Mouse (Mus musculus) myocyte (in vitro differentiated cells): ENCODE measurements around the gene Il2. TPM values are rescaled to one million over a fixed set of nuclear protein-coding genes. Genes with fewer than 3 reads are reported as not detected.

Experiments
- H3K27me3 ChIP-seq: one replicate; pipeline ENCODE4 v1.6.1; 2011; ENCODE audit not compliant: control insufficient read depth, insufficient read depth, insufficient read length
- H3K36me3 ChIP-seq: one replicate; pipeline ENCODE4 v1.6.1; 2011; ENCODE audit not compliant: control insufficient read depth, insufficient read depth
- H3K4me2 ChIP-seq: one replicate; pipeline ENCODE4 v1.6.1; 2011; ENCODE audit warnings: low read depth, control low read depth
- H3K4me3 ChIP-seq: one replicate; pipeline ENCODE4 v1.5.1; 2011; ENCODE audit warnings: mild to moderate bottlenecking, control low read depth, moderate library complexity
- H3K79me2 ChIP-seq: one replicate; pipeline ENCODE4 v1.6.1; 2011; ENCODE audit not compliant: control insufficient read depth, insufficient read depth
- H3ac ChIP-seq: one replicate; pipeline ENCODE4 v1.6.1; 2011; ENCODE audit not compliant: control insufficient read depth, insufficient read length
- CEBPB ChIP-seq: IDR thresholded peaks from 2 replicates; pipeline ENCODE4 v1.6.1; 2011; ENCODE audit warnings: mild to moderate bottlenecking, moderate library complexity; ENCODE audit not compliant: poor library complexity, insufficient read depth, severe bottlenecking
- E2F4 ChIP-seq: IDR thresholded peaks from one replicate; pipeline ENCODE4 v1.6.1; 2011; ENCODE audit warnings: mild to moderate bottlenecking, control low read depth, moderate library complexity; ENCODE audit not compliant: insufficient read depth
- MAX ChIP-seq: IDR thresholded peaks from one replicate; pipeline ENCODE4 v1.6.1; 2011; ENCODE audit warnings: low read depth, mild to moderate bottlenecking, control low read depth
- MYOD1 ChIP-seq, 3 experiments: IDR thresholded peaks; one replicate each; pipeline ENCODE4 v1.6.1; 2011; ENCODE audit warnings: control low read depth in 2 of 3, low read depth in 2 of 3, mild to moderate bottlenecking in 2 of 3, moderate library complexity in 1 of 3; ENCODE audit not compliant: insufficient read length in 2 of 3, control insufficient read depth in 1 of 3
- MYOG ChIP-seq, 3 experiments: IDR thresholded peaks; one replicate each; pipeline ENCODE4 v1.6.1; 2011; ENCODE audit warnings: control low read depth in 2 of 3, low read depth in 2 of 3, mild to moderate bottlenecking in 2 of 3; ENCODE audit not compliant: insufficient read length in 2 of 3, control insufficient read depth in 1 of 3, insufficient read depth in 1 of 3
- POLR2A ChIP-seq: IDR thresholded peaks from one replicate; pipeline ENCODE4 v1.6.1; 2011; ENCODE audit warnings: low read depth, mild to moderate bottlenecking, control low read depth, moderate library complexity; ENCODE audit not compliant: insufficient read length
- POLR2AphosphoS2 ChIP-seq: IDR thresholded peaks from one replicate; pipeline ENCODE4 v1.6.1; 2011; ENCODE audit warnings: low read depth, control low read depth; ENCODE audit not compliant: insufficient read length
- REST ChIP-seq: IDR thresholded peaks from one replicate; pipeline ENCODE4 v1.6.1; 2011; ENCODE audit warnings: mild to moderate bottlenecking, control low read depth, moderate library complexity; ENCODE audit not compliant: insufficient read depth, insufficient read length
- SRF ChIP-seq: IDR thresholded peaks from one replicate; pipeline ENCODE4 v1.6.1; 2011; ENCODE audit warnings: low read depth; ENCODE audit not compliant: control insufficient read depth, insufficient read length
- TCF12 ChIP-seq: IDR thresholded peaks from one replicate; pipeline ENCODE4 v1.6.1; 2011; ENCODE audit warnings: mild to moderate bottlenecking, control low read depth; ENCODE audit not compliant: poor library complexity, insufficient read depth, severe bottlenecking
- TCF3 ChIP-seq: IDR thresholded peaks from one replicate; pipeline ENCODE4 v1.6.1; 2011; ENCODE audit warnings: low read depth, control low read depth; ENCODE audit not compliant: insufficient read length
- USF1 ChIP-seq: IDR thresholded peaks from one replicate; pipeline ENCODE4 v1.6.1; 2011; ENCODE audit warnings: low read depth, mild to moderate bottlenecking, control low read depth, moderate library complexity
- polyA plus RNA-seq: library from polyadenylated mRNA; unstranded; fragments of >200 nt; fragmentation: generic; extraction: Trizol; gene quantifications from one replicate; pipeline ENCODE4 v1.2.1, GENCODE M21; 2012; ENCODE audit warnings: missing spikeins

Il2 gene
- not detected for polyA plus RNA-seq

GRCm38 (mm10) chr3:37125655-37126054, at the start of gene Il2:
Gene Il2 (minus strand): TSS chr3:37125959.
- Histone ChIP-seq H3K79me2 (no peaks in the 10 kb centered on the region), H3ac (no peak within 1 kb of the TSS), H3K27me3 (no peaks in the 10 kb centered on the region), H3K36me3 (no peaks in the 10 kb centered on the region), H3K4me3 (no peak within 1 kb of the TSS), H3K4me2 (no peak within 1 kb of the TSS)
- TF ChIP-seq MYOD1 (IDR thresholded peaks at IDR 0.05; ENCODE audit: control insufficient read depth in 1 of 3, insufficient read length in 2 of 3, low read depth in 2 of 3) (no peak), SRF (no peak), USF1 (no peak), TCF3 (no peak), POLR2A (no peak), REST (no peak), TCF12 (no peak), MYOG (IDR thresholded peaks at IDR 0.05; ENCODE audit: control insufficient read depth in 1 of 3, insufficient read depth in 1 of 3, insufficient read length in 2 of 3, low read depth in 2 of 3) (no peak), CEBPB (no peak), POLR2AphosphoS2 (no peak), MAX (no peak), E2F4 (no peak)

GRCm38 (mm10) chr3:37174711-37175572, 49.2 kb upstream of the Il2 start:
- H3K79me2 ChIP-seq: no peaks in the 10 kb centered on the region
- H3K27me3 ChIP-seq: no peaks in the 10 kb centered on the region
- H3K4me3 ChIP-seq: no peak overlapping the region
- H3ac ChIP-seq: no peak overlapping the region
- H3K36me3 ChIP-seq: no peaks in the 10 kb centered on the region
- no peak overlapping the region for H3K4me2 ChIP-seq
- no peak for TF ChIP-seq USF1
- TF ChIP-seq POLR2AphosphoS2: no peak
- TF ChIP-seq CEBPB: no peak
- no peak for TF ChIP-seq SRF
- no peak for TF ChIP-seq REST
- TF ChIP-seq TCF12: no peak
- no peak for TF ChIP-seq MYOG (IDR thresholded peaks at IDR 0.05; ENCODE audit: control insufficient read depth in 1 of 3, insufficient read depth in 1 of 3, insufficient read length in 2 of 3, low read depth in 2 of 3)
- no peak for TF ChIP-seq POLR2A
- TF ChIP-seq E2F4: no peak
- no peak for TF ChIP-seq MAX
- no peak for TF ChIP-seq TCF3
- no peak for TF ChIP-seq MYOD1 (IDR thresholded peaks at IDR 0.05; ENCODE audit: control insufficient read depth in 1 of 3, insufficient read length in 2 of 3, low read depth in 2 of 3)

DNA sequence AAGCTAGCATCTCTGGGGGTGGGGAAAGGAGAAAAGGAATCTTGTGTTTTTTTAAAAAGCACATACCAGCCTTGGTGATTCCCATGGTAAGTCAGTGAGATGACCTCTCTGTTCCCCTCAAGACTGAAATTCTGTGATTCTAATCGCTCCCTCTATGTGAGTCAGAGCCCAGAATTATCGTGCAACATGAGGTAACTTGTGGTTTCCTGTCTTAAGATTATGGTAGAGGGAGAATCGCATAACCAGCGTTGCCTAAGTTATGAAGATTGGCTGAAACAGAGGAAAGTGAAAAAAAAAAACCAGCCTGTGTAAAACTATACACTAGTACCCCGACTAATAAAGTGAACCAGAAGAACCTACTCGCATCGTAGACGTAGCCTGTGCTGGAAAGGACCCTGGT, 47.5 kb upstream of the Il2 start:
- TF ChIP-seq REST (no peak), USF1 (no peak), CEBPB (peak; percentile 88), TCF12 (no peak)
- Histone ChIP-seq H3K36me3 (no peaks in the 10 kb centered on the region), H3K27me3 (no peaks in the 10 kb centered on the region), H3K4me3 (no peak overlapping the region), H3ac (no peak overlapping the region), H3K4me2 (peak overlapping the region; percentile 57), H3K79me2 (no peaks in the 10 kb centered on the region)

GRCm38 (mm10) chr3:37169283-37169682, 43.5 kb upstream of the Il2 start:
- Histone ChIP-seq H3K4me3 (no peak overlapping the region), H3K36me3 (no peaks in the 10 kb centered on the region), H3K4me2 (no peak overlapping the region), H3K27me3 (no peaks in the 10 kb centered on the region), H3K79me2 (no peaks in the 10 kb centered on the region), H3ac (no peak overlapping the region)
- no peak for TF ChIP-seq TCF3
- peak; percentile 26 for TF ChIP-seq USF1
- TF ChIP-seq CEBPB: peak; percentile 92

GRCm38 (mm10) chr3:37161096-37161495, 35.3 kb upstream of the Il2 start:
- Histone ChIP-seq H3ac (no peak overlapping the region), H3K79me2 (no peaks in the 10 kb centered on the region), H3K27me3 (no peaks in the 10 kb centered on the region), H3K4me2 (peak overlapping the region; percentile 60), H3K36me3 (no peaks in the 10 kb centered on the region), H3K4me3 (no peak overlapping the region)
- TF ChIP-seq POLR2A (no peak), USF1 (no peak), MYOG (IDR thresholded peaks at IDR 0.05; ENCODE audit: control insufficient read depth in 1 of 3, insufficient read depth in 1 of 3, insufficient read length in 2 of 3, low read depth in 2 of 3) (no peak), REST (no peak), POLR2AphosphoS2 (no peak), SRF (no peak), TCF3 (no peak), TCF12 (no peak), E2F4 (no peak), CEBPB (no peak), MAX (no peak)
